Mouse (Mus musculus) CH12.LX (cell line): ENCODE measurements around the gene Dgcr2. TPM values are rescaled to one million over a fixed set of nuclear protein-coding genes. Genes with fewer than 3 reads are reported as not detected.

Source experiments
- DNase-seq: peaks from one replicate; pipeline ENCODE4 v3.0.0-alpha.2; 2013; ENCODE audit errors: extremely low read depth
- H3K27ac ChIP-seq: 2 replicates; pipeline ENCODE4 v1.5.1; 2012; ENCODE audit warnings: low read depth, mild to moderate bottlenecking, control low read depth, moderate library complexity; ENCODE audit not compliant: insufficient read depth
- H3K27me3 ChIP-seq: replicated peaks from 2 replicates; pipeline ENCODE3; 2012; ENCODE audit warnings: inconsistent platforms
- H3K36me3 ChIP-seq, 2 experiments: replicated peaks in 1 of 2; 2 replicates each; pipeline versions ENCODE3 to v1.6.1; 2012; ENCODE audit warnings: inconsistent platforms in 1 of 2, low read length in 1 of 2, mild to moderate bottlenecking in 1 of 2, mixed read lengths in 1 of 2, moderate library complexity in 1 of 2; ENCODE audit not compliant: control insufficient read depth in 1 of 2, insufficient read depth in 1 of 2
- H3K4me1 ChIP-seq, 2 experiments: 2 replicates each; pipeline ENCODE4 v1.6.1; 2012; ENCODE audit warnings: inconsistent platforms in 1 of 2, moderate library complexity in 1 of 2; ENCODE audit not compliant: insufficient read depth in 2 of 2, control insufficient read depth in 1 of 2
- H3K4me2 ChIP-seq: 2 replicates; pipeline ENCODE4 v1.6.1; 2012; ENCODE audit warnings: low read depth, mild to moderate bottlenecking, control low read depth; ENCODE audit not compliant: poor library complexity, insufficient read depth, severe bottlenecking
- H3K4me3 ChIP-seq, 3 experiments: fragments of 150-350 bp in 1 of 3; sonication (generic) in 1 of 3; replicated peaks in 1 of 3; 2 replicates each; pipeline versions ENCODE3 to v1.5.1; 2011 to 2012; ENCODE audit warnings: low read depth in 2 of 3, low read length in 2 of 3, mild to moderate bottlenecking in 2 of 3, moderate library complexity in 2 of 3, control low read depth in 1 of 3, improper control_type of control experiment in 1 of 3, inconsistent platforms in 1 of 3, mixed read lengths in 1 of 3; ENCODE audit not compliant: poor library complexity in 1 of 3
- H3K79me2 ChIP-seq: replicated peaks from 2 replicates; pipeline ENCODE4 v1.6.1; 2012; ENCODE audit warnings: mild to moderate bottlenecking, moderate library complexity; ENCODE audit not compliant: control insufficient read depth, poor library complexity, insufficient read depth, severe bottlenecking; ENCODE audit errors: extremely low read depth
- H3K9ac ChIP-seq: 2 replicates; pipeline ENCODE4 v1.6.1; 2012; ENCODE audit warnings: low read depth, mild to moderate bottlenecking, control low read depth, moderate library complexity; ENCODE audit not compliant: insufficient read depth
- H3K9me3 ChIP-seq: replicated peaks from 2 replicates; pipeline ENCODE3; 2012; ENCODE audit warnings: low read length, inconsistent platforms, mixed read lengths
- BHLHE40 ChIP-seq: IDR thresholded peaks from 2 replicates; pipeline ENCODE4 v1.6.1; 2011; ENCODE audit warnings: mild to moderate bottlenecking, low read depth, low read length, improper control_type of control experiment
- CHD1 ChIP-seq: IDR thresholded peaks from 2 replicates; pipeline ENCODE4 v1.6.1; 2012; ENCODE audit warnings: low read depth, low read length, improper control_type of control experiment, inconsistent platforms
- EP300 ChIP-seq: IDR thresholded peaks from 2 replicates; pipeline ENCODE4 v1.6.1; 2011; ENCODE audit warnings: low read length, improper control_type of control experiment
- ETS1 ChIP-seq: conservative IDR thresholded peaks from 2 replicates; pipeline ENCODE4 v1.6.1; 2012; ENCODE audit warnings: low read depth, mild to moderate bottlenecking, inconsistent platforms, low read length, improper control_type of control experiment, moderate library complexity
- GABPA ChIP-seq: IDR thresholded peaks from 2 replicates; pipeline ENCODE4 v1.6.1; 2012; ENCODE audit warnings: low read depth, low read length, improper control_type of control experiment, inconsistent platforms; ENCODE audit not compliant: insufficient replicate concordance
- KAT2A ChIP-seq: IDR thresholded peaks from 2 replicates; pipeline ENCODE4 v1.6.1; 2012; ENCODE audit warnings: low read length, improper control_type of control experiment, inconsistent platforms; ENCODE audit not compliant: insufficient replicate concordance
- MAFK ChIP-seq: IDR thresholded peaks from 2 replicates; pipeline ENCODE4 v1.6.1; 2011; ENCODE audit warnings: low read length, improper control_type of control experiment; ENCODE audit not compliant: insufficient replicate concordance
- MAX ChIP-seq: IDR thresholded peaks from 2 replicates; pipeline ENCODE4 v1.6.1; 2011; ENCODE audit warnings: low read length, improper control_type of control experiment
- MAZ ChIP-seq: IDR thresholded peaks from 2 replicates; pipeline ENCODE4 v1.6.1; 2012; ENCODE audit warnings: low read depth, mild to moderate bottlenecking, inconsistent platforms, low read length, improper control_type of control experiment, moderate library complexity
- NRF1 ChIP-seq: IDR thresholded peaks from 2 replicates; pipeline ENCODE4 v1.6.1; 2014; ENCODE audit warnings: low read depth, mild to moderate bottlenecking, inconsistent platforms, low read length, improper control_type of control experiment, moderate library complexity
- PAX5 ChIP-seq: IDR thresholded peaks from 2 replicates; pipeline ENCODE4 v1.6.1; 2012; ENCODE audit warnings: low read length, inconsistent platforms, mixed read lengths
- POLR2A ChIP-seq: IDR thresholded peaks from 2 replicates; pipeline ENCODE4 v1.6.1; 2011; ENCODE audit warnings: low read depth, mild to moderate bottlenecking, improper control_type of control experiment, low read length
- POLR2AphosphoS2 ChIP-seq: IDR thresholded peaks from 2 replicates; pipeline ENCODE4 v1.6.1; 2011; ENCODE audit warnings: low read depth, low read length, improper control_type of control experiment
- RAD21 ChIP-seq: IDR thresholded peaks from 2 replicates; pipeline ENCODE4 v1.6.1; 2011; ENCODE audit warnings: low read depth, mild to moderate bottlenecking, low read length, improper control_type of control experiment, moderate library complexity
- RCOR1 ChIP-seq: conservative IDR thresholded peaks from 2 replicates; pipeline ENCODE4 v1.6.1; 2012; ENCODE audit warnings: low read depth, mild to moderate bottlenecking, inconsistent platforms, low read length, improper control_type of control experiment
- SIN3A ChIP-seq: IDR thresholded peaks from 2 replicates; pipeline ENCODE4 v1.6.1; 2012; ENCODE audit warnings: low read length, improper control_type of control experiment, inconsistent platforms
- SMC3 ChIP-seq: IDR thresholded peaks from 2 replicates; pipeline ENCODE4 v1.6.1; 2011; ENCODE audit warnings: low read depth, low read length, improper control_type of control experiment
- TCF12 ChIP-seq: IDR thresholded peaks from 2 replicates; pipeline ENCODE4 v1.6.1; 2014; ENCODE audit warnings: low read depth, mild to moderate bottlenecking, inconsistent platforms, low read length, improper control_type of control experiment
- USF2 ChIP-seq: conservative IDR thresholded peaks from 2 replicates; pipeline ENCODE4 v1.6.1; 2011; ENCODE audit warnings: low read depth, low read length, improper control_type of control experiment
- ZKSCAN1 ChIP-seq: IDR thresholded peaks from 2 replicates; pipeline ENCODE4 v1.6.1; 2012; ENCODE audit warnings: low read depth, inconsistent platforms, low read length, improper control_type of control experiment, borderline replicate concordance
- ZMIZ1 ChIP-seq: IDR thresholded peaks from 2 replicates; pipeline ENCODE4 v1.6.1; 2012; ENCODE audit warnings: low read depth, mild to moderate bottlenecking, inconsistent platforms, low read length, improper control_type of control experiment
- ZNF384 ChIP-seq: IDR thresholded peaks from 2 replicates; pipeline ENCODE4 v1.6.1; 2012; ENCODE audit warnings: low read depth, low read length, improper control_type of control experiment, inconsistent platforms
- dilution Hi-C: fragments of 300-500 bp; cut with MboI; formaldehyde crosslinking; loops from 2 replicates; pipeline ENCODE4 v1.14.3; 2020; ENCODE audit warnings: low sequenced_read_pairs; ENCODE audit not compliant: extremely low pct_unique_long_range_greater_than_20kb, extremely low pct_ligation_motif_present
- in situ Hi-C: fragments of 300-500 bp; cut with MboI; formaldehyde crosslinking; loops from 3 replicates; pipeline ENCODE4 v1.14.3; 2019; ENCODE audit warnings: low sequenced_read_pairs, low pct_ligation_motif_present, low pct_unique_long_range_greater_than_20kb, mixed read lengths
- polyA plus RNA-seq: library from polyadenylated mRNA; unstranded; fragments of >175 nt; gene quantifications from 2 replicates; pipeline ENCODE4 v1.2.1, GENCODE M21; 2012; ENCODE audit warnings: low read depth; ENCODE audit not compliant: insufficient read length
- total RNA-seq, 2 experiments: library from RNA; depleted of rRNA; stranded (reverse); fragments of 300-350 nt in 1 of 2; fragments of >200 nt in 1 of 2; gene quantifications; 2 replicates each; pipeline ENCODE4 v1.2.3; 2012 to 2014

The Dgcr2 gene
- total and polyA plus RNA-seq, 3 experiments = 41.5 to 54.8 (median 48.0) TPM

DNA sequence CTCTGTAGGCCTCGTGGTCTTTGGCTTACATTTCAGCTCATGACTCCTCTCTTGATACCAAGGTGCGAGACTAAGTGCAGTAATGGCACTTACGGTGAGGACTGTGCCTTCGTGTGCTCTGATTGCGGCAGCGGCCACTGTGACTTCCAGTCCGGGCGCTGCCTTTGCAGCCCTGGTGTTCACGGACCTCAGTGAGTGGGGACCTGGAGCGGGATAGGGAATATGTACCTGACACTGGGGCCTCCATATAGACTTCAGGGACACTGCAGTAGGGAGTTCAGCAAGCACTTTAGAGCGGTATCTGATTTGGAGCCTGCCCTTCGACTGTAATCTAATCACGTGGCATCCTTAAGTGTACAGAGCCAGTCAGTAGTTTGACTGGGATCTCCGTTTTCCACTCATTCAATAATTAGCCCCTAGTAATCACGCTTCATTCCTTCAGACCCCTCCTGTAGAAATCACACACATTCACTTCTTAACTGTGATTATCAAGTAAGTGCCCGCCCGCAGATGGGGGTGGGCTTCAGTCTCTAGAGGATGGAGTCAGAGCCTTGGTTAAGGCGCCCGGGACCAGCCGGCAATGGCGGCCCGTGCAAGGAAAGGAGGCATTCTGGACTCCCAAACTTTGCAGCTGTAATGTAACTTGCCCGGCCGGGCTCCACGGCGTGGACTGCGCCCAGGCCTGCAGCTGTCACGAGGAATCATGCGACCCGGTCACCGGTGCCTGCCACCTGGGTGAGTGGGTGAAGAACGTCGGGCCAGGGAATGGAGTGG, 94.5 kb downstream of the Dgcr2 start:
- Histone ChIP-seq H3K36me3 (no peaks in the 10 kb centered on the region), H3K27me3 (peaks cover 49% of the 10 kb centered on the region), H3K4me3 (no peak overlapping the region), H3K9me3 (peaks cover 16% of the 10 kb centered on the region), H3K4me2 (no peak overlapping the region), H3K4me1 (no peaks in the 10 kb centered on the region), H3K79me2 (no peaks in the 10 kb centered on the region), H3K9ac (no peak overlapping the region), H3K27ac (no peak overlapping the region)
- in situ Hi-C loops (no loop called here), dilution Hi-C loops (no loop called here)
- TF ChIP-seq ZMIZ1 (no peak), ZKSCAN1 (no peak), POLR2A (no peak), ETS1 (no peak)
- no peak for DNase-seq

DNA sequence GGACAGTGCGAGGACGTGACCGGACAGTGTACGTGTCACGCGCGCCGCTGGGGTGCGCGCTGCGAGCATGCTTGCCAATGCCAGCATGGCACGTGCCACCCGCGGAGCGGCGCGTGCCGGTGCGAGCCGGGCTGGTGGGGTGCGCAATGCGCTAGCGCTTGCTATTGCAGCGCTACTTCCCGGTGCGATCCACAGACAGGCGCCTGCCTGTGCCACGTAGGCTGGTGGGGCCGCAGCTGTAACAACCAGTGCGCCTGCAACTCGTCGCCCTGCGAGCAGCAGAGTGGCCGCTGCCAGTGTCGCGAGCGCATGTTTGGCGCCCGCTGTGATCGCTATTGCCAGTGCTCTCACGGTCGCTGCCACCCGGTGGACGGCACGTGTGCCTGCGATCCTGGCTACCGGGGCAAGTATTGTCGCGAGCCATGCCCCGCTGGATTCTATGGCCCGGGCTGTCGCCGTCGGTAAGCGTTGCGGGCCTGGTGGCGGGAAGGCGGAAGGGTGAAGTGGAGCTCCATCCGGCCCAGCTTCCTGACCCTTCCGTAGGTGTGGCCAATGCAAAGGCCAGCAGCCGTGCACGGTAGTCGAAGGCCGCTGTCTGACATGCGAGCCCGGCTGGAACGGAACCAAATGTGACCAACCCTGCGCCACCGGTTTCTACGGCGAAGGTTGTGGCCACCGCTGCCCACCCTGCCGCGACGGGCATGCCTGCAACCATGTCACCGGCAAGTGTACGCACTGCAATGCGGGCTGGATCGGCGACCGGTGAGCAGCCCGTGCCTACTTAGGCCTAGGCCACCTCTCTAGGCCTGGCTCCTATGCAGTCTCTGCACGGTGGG, 95.3 kb downstream of the Dgcr2 start:
- dilution Hi-C loops (no loop called here), in situ Hi-C loops (no loop called here)
- no peak overlapping the region for H3K9ac ChIP-seq
- H3K36me3 ChIP-seq = no peaks in the 10 kb centered on the region
- H3K27me3 ChIP-seq = peaks cover 50% of the 10 kb centered on the region
- H3K4me3 ChIP-seq = no peak overlapping the region
- no peaks in the 10 kb centered on the region for H3K4me1 ChIP-seq
- no peak overlapping the region for H3K27ac ChIP-seq
- no peaks in the 10 kb centered on the region for H3K79me2 ChIP-seq
- no peak for DNase-seq
- H3K4me2 ChIP-seq = no peak overlapping the region
- TF ChIP-seq PAX5 (no peak), KAT2A (no peak), CHD1 (no peak), MAZ (no peak), TCF12 (no peak), ZNF384 (no peak), RCOR1 (no peak), MAFK (no peak), BHLHE40 (no peak), POLR2A (no peak), ZKSCAN1 (no peak), NRF1 (no peak), SMC3 (no peak), MAX (no peak), POLR2AphosphoS2 (no peak), RAD21 (no peak), USF2 (no peak), EP300 (no peak), SIN3A (no peak), GABPA (no peak)
- H3K9me3 ChIP-seq = peaks cover 18% of the 10 kb centered on the region
